Mouse (Mus musculus) urinary bladder, postnatal 36 days (tissue): ENCODE data around the gene Tifa.
"Not testable (repeated sequence)": the region's sequence is repeated elsewhere in the genome, so short reads cannot be mapped to it uniquely, and the experiment has no call there.

Source experiments
- DNase-seq, 2 experiments: peaks; one replicate each; pipeline ENCODE4 v3.0.0; 2022; ENCODE audit warnings: low spot score in 2 of 2, mixed read lengths in 1 of 2

Tifa gene

DNA sequence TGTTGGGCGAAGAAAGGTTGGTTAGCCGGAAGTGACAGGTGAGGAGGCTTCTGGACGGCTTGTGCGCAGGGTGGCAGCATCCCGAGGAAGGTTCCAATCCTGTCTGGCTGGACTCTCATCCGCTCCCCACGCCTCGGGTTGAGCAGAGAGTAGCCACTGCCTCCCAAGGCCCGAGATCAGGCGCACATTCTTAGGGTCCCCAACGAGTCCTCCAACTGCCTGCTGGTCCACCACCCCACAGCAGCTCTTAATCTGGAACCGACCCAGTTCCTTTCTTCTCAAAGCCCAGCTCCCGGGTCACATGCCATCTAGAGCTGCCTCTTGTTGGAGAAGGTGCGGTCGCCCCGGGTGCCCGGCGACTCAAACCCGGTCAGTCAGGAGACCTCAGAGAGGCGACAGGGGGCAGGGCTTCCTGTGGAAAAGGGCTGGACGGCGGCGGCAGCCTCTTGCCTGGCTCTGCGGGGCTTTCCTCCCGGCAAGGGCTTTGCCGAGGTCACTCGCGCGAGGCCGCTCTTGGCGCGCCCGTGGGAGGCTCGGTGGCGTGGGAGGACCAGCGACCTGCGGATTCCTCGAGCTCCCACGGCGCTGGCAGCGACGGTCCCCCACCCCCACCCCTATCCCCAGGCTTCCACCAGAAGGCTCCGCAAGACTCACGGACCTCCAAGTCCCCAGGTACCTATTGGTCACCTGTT lies at the start of gene Tifa:
TSS of gene Tifa (plus strand) at position 306 of the 692 bp plus-strand sequence.
- peak; percentile 59 to 67 for DNase-seq

DNA sequence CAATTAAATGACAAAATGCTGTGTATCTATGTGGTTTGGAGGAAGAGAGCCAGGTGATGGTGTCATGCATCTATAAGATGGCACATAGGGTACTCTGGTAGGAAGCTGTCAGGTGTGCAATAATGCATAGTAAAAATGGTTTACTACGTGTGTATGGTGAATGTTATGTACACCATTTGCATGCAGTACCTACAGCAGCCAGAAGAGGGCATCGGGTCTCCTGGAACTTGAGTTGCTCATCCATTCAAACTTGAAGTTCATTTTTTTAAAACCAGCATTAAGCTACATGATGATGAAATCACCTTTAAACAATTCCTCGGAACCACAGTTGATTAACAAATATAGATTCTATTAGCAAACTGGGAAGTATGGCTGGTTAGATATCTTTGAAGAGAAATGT lies 48.1 kb upstream of the Tifa start:
- no peak for DNase-seq

DNA sequence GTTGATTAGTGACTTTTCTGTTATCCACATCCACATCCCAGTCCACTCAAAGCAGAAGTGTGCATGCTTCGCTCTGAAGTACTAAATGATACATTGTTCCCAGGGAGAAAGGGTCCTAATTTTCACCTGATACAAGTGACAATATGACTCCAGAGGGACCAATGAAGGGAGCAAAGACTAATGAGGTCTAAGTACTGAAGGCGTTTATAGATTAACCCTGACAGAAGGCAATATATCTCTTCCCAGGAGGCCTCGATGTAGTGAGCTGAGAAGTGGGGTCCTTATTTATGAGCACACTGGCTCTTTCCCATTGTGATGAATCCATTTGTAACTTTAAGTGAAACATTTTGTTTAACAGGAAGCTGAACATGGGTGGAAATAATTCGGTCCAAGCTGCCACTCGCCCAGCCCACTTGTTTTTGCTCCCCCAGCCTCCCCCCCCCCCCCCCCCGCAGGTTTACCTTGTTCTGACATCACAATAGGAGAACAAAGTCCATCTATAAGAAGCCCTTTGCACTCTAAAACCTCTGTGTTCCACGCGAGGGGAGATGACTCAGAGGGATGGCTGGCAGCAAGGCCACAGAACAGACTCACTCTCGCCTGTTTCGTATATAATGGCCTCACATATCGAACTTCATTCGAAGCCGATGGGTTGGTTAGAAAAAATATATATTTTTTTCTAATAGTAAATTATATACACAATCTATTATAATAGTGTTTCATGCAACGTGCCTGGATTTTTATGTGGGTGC lies 45.8 kb upstream of the Tifa start:
- DNase-seq = no peak

DNA sequence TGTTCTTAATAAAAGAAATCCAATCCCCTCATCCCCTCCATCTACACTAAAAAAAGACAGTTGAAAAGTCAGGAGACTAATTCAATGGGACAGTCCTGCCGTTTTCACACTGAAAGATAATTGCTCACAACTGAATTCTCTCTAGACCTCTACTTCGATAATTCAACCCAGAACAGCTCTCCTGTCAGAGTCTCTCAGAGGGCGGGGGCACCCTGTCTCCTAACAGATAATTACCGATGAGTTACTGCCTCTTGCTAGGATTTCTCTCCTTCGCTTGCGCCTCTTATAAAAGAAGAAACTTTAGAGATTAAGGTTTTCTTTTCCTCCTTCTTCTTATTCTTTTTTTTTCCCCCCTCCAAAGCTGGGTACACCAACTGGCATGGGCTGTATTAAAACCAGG lies 44.1 kb upstream of the Tifa start:
- DNase-seq = no peak

DNA sequence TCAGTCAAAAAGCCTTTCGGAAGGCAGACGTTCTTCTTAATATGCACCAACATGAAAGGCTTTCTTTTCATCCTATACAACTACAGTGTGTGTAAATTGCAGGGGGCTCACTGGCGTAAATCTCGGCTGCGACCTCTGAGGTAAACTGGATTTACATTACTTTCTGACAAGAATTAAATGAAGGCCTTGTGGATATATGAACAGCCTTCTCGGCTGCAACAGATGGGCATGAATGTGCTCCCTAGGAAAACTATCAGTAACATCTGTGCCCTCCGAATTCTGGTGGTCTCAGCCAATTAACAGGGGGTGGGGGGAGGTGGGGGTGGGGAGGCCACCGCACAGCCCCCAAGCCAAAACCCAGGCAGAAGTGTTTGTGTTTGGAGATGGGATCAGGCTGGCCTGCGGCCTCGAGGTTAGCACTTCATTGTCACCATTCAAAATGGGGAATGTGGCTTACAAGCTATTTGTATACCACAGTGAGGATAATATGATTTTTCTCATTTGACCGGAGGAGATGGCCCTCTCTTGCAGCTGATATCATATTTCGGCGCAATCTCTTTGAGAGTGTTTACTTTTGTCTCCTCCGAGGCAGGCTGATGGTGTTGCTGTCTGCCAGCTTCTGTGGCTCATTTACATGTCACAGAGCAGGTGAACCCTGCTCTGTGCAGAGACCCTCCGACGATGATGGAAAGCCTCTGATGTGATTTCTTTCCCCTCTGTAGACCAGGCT lies 43.5 kb upstream of the Tifa start:
- DNase-seq = no peak

DNA sequence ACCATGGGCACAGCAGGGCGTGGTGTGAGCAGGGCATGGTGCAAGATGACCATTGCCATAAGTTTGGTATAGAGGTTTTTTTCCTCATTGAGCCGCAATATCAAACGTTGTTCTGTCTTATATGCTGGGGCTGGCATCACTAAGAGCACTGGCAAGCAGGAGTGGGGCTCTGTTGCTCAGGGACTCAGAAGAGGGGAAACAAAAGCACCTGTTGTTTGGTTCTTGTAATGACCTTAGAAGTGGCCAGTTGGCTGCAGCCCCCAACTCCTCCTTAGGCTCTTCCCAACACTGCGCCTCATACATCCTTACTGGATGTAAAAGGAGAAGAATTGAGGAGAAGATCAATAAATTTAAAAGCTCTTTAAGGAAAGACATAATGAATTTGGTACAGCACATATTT lies 41.0 kb upstream of the Tifa start:
- DNase-seq = no peak

DNA sequence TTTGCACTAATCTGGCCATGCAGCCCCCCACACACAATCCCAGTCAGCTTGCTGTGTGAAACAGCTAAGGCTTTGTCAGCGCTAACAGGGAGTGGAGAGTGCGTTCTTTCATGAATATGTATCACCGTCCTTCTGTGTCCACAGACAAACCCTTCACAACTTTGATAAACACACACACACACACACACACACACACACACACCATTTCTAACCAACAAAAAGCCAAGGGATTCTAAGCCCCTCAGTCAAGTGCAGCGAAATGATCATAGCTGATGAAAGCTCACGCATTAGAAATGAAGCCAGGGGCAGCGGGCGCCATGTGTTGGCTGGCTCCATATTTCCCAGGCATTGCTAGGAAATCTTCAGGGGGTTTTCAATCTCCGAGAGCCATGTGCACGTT lies 40.3 kb upstream of the Tifa start:
- no peak for DNase-seq

DNA sequence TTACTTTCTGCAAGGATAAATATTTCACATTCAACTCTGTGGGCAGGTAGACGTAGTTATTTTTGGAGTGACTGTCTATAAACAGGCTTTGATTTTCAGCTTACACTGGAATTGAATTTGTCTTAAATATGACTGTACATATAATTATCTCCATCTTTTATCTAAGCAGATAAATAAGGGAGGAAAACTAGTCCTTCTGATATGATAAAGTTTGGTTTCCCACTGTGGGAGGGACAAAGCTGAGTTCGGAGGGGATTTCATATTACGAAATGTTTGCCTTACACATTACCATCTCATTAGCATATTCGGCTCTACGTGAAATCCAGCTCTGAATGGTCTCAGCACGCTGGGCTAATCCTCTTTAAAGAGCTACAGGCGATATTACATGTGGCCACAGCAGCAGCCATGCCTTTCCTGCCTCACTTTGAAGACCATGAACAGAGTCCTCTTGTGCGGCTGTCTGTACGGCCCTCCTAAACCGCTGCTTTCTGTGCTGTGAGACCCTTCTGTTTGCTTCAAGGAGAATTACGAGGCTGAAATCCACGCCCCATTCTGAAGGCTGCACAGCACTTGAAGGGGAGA lies 39.5 kb upstream of the Tifa start:
- no peak for DNase-seq

DNA sequence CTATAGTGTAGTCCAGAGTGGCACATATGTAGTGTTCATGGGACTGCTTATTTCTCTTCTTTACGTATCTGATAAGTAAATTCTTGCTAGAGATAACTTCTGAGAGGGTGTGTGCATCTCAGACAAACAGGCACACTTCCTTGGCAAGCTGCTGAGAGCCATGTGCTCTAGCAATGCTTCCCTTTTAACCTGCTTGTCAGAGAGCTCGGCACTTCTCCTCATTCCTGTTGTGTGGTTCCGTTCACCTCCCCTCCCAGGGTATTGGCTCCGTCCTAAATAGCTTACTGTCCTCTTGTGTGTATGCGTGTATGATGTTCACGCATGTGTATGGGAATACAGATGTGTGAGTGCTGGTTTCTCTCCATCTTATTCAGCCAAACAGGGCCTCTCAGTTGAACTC lies 33.1 kb upstream of the Tifa start:
- DNase-seq = no peak

DNA sequence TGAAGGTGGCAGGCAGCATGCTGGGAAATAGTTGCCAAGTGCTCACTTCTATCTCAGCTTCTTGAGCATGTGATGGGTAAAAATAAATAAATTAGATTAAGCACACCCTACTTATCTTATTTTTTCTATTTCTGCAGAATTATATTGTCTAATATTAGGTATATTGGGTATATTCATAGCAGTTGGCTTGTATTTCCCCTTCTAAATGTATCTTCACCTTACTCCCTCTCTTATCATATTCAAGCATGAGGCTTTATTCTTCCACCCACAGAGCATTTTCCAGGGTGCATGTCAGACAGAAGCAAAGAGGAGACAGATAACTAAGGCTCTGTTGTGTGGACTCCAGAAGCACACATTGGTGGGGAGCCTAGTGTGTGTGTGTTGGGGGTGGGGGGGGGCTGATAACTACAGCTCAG lies 31.7 kb upstream of the Tifa start:
- DNase-seq = no peak

DNA sequence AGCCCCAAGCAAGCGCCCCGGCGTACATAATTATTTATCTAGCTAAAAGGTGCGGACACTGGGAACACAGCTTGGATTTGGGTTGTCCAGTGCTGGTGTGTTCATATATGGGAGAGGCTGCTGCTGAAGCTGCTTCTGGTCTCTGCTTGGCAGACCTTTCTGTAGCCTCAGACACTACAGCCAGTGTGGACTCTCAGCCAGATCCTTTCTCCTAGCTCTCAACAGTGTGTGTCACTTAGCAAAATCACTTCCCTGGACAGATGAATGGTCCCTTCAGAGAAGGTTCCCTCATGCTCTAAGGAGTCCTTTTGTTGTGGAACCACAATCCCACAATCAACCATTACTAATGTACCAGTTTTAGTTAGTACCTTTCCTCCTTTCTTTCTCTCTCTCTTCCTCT lies 30.8 kb upstream of the Tifa start:
- no peak for DNase-seq

DNA sequence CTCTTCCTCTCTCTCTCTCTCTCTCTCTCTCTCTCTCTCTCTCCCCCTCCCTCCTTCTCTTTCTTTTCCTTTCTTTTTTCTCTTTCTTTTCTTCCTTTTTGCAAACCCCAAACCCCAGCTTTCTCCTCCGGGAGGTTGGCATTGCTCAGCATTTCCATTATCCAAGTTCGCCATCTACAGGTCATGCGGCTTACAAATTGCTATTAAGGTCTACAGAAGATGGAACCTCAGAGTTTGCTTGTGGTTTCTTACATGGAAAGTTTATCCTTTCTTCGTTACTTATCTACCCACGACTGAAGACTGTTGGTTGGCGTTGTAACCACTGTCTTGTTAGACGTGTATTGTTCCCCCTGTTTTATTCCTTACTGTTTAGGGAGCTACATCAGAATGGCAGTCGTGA lies 30.4 kb upstream of the Tifa start:
- peak in 1 of 2 experiments; percentile 27 for DNase-seq

DNA sequence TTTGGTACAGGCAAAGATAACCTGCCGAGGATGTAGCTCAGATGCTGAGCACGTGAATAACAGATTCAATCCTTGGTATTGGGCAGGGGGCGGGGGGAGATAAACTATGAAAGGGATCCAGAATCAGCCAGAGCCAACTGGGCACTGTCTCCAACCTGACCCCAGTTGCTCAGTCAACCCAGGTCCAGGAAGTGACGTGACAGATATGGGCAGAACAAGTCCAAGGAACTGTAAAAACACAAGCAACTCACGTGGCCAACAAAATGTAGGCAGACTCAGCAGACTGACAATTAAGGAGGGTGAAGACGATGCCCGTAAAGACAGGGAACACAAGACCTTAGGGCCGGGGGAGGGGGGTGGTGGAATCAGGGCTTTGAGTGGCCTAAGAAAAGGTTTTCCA lies 27.2 kb upstream of the Tifa start:
- DNase-seq = no peak

DNA sequence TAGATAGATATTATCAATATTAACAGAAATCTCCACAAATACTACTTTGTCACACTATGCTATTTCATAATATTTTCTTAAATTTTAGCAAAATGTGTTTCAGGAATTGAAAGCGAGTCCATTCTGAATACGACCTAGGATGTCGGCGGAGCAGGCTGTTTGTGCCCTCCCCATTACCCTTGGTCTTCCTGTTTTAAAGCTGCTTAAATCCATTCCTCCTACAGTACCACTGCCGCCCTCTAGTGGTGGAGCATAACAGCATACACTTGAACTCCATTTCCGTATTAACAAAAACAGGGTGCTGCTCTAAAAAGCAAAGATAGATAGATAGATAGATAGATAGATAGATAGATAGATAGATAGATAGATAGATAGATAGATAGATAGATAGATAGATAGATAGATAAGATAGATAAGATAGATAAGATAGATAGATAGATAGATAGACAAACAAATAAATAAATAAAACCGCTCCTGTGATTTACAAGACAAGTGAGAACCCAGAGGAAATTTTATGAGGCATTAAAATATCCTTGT lies 26.5 kb upstream of the Tifa start:
- peak; percentile 60 to 68 for DNase-seq

DNA sequence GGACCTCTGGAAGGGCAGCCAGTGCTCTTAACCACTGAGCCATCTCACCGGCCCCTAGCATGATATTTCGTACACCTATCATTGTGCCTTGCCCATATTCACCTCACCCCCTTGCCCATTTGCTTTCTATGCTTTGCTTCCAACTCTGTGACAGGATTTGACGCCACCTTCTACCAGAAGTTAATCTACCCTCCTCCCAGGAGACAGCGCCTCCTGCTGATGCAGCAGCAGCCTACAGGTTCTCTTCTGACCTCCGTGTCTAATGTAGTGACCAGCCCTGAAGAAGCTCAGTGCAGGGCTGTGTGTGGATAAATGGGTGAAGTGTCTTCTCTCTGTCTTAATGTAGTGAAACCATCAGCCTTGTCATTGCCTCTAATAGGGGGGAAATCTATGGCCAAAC lies 25.1 kb upstream of the Tifa start:
- DNase-seq = no peak

DNA sequence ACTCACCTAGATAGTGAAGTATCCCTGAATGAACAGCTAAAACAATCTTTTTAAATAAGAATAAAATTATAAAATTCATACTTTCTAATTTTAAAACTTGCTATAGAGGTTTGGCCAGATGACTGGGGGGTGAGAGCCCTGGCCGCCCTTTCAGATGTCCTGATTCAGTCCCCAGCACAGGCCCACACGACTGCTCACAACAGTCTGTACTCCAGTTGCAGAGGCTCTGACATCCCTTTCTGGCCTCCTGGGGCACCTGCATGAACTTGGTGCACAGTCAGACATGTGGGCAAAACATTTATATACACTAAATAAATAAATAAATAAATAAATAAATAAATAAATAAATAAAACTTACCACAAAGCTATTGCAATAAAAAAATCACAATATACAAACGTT lies 23.6 kb upstream of the Tifa start:
- no peak for DNase-seq

DNA sequence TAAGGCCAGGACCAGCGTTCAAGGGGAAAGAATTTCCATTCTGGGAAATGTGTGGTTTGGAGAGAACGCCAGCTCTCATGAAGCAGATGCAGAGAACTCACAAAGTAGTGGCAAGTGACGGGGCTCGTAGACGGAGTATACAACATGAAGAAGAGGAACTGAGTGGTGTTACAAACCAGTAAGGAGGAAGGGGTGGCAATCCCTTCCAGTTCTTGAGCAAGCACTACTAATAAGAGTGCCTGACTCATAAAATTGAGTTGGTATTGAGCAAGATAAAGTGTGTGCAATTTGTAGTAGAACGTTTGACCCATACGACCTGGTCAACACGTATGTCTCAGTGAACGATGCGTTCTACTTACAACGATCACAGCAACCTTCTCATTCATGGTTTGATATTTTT lies 20.5 kb upstream of the Tifa start:
- no peak for DNase-seq

DNA sequence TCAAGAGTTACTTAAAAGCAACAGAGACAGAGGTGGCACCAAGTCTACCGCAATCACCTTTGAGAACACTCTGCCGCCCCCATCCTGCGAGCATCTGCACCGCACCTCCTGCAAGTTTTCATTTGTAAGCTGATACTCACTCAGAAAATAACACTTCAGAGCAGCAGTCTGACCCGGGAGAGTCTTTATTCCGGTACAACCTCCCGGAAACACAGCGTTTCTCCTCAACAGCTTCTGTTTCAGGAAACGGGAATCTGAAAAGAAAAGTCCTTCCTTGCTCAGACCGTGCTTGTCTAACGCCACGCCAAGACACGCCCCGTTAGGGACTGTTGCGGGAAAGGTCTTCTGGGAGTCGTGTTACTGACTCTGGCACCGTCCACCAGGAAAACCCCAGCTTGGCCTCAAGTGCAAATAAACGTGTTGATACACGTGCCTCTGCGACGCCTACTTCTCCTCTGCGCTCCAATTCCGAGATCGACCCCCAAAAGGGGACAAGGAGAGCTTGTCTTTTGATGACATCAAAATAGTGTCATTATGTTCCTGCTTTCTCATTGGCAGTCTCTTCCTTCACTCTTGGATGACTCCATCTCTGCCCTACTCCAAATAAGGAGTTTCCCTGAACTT lies 9.5 kb upstream of the Tifa start, which contains the start of gene Alpk1:
TSS of gene Alpk1 (minus strand) at position 507 of the 624 bp plus-strand sequence.
- peak; percentile 76 to 78 for DNase-seq

DNA sequence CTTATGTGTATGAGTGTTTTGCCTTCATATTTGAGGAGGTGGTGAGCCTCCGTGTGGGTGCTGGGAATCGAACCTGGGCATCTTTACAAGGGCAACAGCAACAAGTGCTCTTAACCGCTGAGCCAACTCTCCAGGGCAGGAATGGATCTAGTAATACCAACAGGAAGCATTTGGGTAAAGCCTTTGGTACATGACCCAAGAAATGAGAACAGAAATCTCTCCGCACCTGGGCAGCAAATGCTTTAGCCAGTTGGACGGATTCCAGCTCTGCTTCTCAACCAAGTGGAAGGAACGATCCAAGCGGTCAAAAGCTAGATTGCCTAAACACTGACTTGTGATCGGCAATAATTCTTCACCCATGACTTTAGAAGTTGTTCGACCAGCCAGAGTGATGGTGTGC lies 8.7 kb upstream of the Tifa start:
- no peak for DNase-seq

DNA sequence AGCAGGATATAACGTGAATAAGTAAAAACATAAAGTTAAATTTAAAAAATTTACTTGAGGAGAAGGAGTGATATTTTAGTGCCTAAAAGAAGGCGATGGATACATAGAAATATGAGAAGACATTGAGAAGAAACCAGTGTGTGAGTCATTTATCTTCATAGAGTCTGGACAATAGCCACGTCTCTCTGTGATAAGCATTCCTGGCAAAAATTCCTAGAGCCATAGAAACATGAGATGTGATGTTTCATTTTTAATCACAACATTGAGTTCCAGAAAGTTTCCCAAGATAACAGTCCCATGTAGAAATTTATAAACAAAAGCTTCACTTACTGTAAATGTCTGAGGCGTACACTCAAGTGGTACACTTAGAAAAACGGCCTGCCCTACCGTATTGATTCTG lies 6.7 kb upstream of the Tifa start:
- no peak for DNase-seq

DNA sequence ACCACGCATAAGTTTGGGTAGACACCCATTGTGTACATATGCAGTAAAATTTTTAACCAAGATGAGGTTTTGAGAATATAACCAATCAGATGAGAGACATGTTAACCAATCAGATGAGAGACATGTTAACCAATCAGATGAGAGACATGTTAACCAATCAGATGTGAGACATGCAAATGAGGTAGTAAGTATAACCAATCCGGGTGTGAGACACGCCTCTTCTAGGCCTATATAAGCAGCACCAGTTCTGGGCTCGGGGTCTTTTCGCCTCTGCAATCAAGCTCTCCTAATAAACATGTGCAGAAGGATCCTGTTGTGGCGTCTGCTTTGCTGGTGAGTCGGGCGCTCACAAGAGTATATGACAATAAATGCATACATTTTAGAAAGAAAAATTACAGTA lies 5.9 kb upstream of the Tifa start:
- not testable (repeated sequence) for DNase-seq

DNA sequence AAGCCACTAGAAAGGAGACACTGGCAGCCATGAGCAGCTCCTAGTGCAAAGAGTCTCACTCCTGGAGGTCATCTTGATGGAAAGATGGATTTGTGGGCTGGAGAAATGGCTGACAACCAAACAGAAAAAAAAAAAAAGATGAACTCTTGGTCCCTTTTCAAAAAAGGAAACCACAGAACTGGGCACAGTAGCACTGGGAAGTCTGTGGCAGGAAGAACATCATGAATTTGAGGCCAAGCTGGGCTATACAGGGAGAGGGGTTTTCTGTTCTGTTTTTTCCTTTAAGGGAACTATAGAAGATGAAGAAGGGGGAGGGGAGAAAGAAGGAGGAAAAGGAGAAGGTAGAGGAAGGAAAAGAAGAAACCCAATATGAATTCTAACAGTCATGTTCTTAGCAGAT lies 2.6 kb upstream of the Tifa start:
- DNase-seq = no peak
